Mouse (Mus musculus) neural tube, postnatal 0 days (tissue): Measurements from ENCODE around the gene Rtl6. TPM values are rescaled to one million over a fixed set of nuclear protein-coding genes. Genes with fewer than 3 reads are reported as not detected.

Source experiments
- polyA plus RNA-seq: library from polyadenylated mRNA; unstranded; fragments of >200 nt; fragmentation: Nextera tagmentation; extraction: Ambion mirVana; gene quantifications from 2 replicates; pipeline ENCODE4 v1.2.1, GENCODE M21; 2015

Rtl6 gene
- 33.1 and 37.0 TPM in 2 replicates for polyA plus RNA-seq

GRCm38 (mm10) chr15:84557189-84557921 is at the start of gene Rtl6:
TSS of gene Rtl6 (minus strand) at chr15:84557823.

Other genes with a start within 250 kb of the Rtl6 start
- 1.6 and 3.3 TPM in 2 replicates for gene Parvg, start 233.8 kb downstream of the Rtl6 start, polyA plus RNA-seq
- gene Shisal1, start 110.7 kb downstream of the Rtl6 start, polyA plus RNA-seq, result 8.1 and 9.7 TPM in 2 replicates
- gene Prr5, start 111.8 kb upstream of the Rtl6 start, polyA plus RNA-seq, result 35.4 and 43.5 TPM in 2 replicates
- gene Arhgap8, start 162.2 kb upstream of the Rtl6 start, polyA plus RNA-seq, result 1.6 and 1.7 TPM in 2 replicates